Mouse (Mus musculus): ENCODE data around the gene Ttc28.

GRCm38 (mm10) chr5:110898169-110898568 is 18.6 kb downstream of the Ttc28 start:
- TF ChIP-seq CTCF (IDR thresholded peaks at IDR 0.05; ENCODE audit: insufficient read depth, low read length) (no peak), POLR2A (IDR thresholded peaks at IDR 0.05; ENCODE audit: borderline replicate concordance, extremely low read depth, low read depth, low read length) (no peak)
